9 mouse cellular contexts compared by ENCODE assay signal in genomic region chr19:46531071-46532030, GRCm38 (mm10). TPM values are rescaled to one million over a fixed set of nuclear protein-coding genes. Genes with fewer than 3 reads are reported as not detected.
DNase-seq lines count a peak whose midpoint lies in the region; ATAC-seq and TF ChIP-seq lines count a peak whose summit lies in the region.
"Had no signal": no experiment of that assay in that cellular context is flagged by ENCODE, and none has a peak within 500 bp of the region (broad histone marks: within the 10 kb centered on the region; RNA-seq: fewer than 3 reads in every experiment).

No protein-coding gene starts in this region.

- WGBS in forebrain, embryonic 13.5 days: 10% methylated on average over 16 of the region's 16 CpGs
- WGBS in kidney, embryonic 15.5 days: 6% methylated on average over 16 of the region's 16 CpGs
- WGBS in midbrain, embryonic 14.5 days: 8% methylated on average over 16 of the region's 16 CpGs

- in situ Hi-C loops in CH12.LX (cut with MboI; ENCODE audit: low pct_ligation_motif_present, low pct_unique_long_range_greater_than_20kb, low sequenced_read_pairs): no loop called here

- TF ChIP-seq RAD21 in CH12.LX (IDR thresholded peaks at IDR 0.05; ENCODE audit: low read depth, low read length): no peak

- dilution Hi-C loops in CH12.LX (cut with MboI; ENCODE audit: extremely low pct_ligation_motif_present, extremely low pct_unique_long_range_greater_than_20kb, low sequenced_read_pairs): no loop called here

- peaks cover 0 to 4% of the 10 kb centered on the region in 2 experiments for H3K36me3 ChIP-seq in CH12.LX (replicated peaks in 1 of 2; ENCODE audit: control insufficient read depth in 1 of 2, insufficient read depth in 1 of 2, low read length in 1 of 2)
- peaks cover 14% of the 10 kb centered on the region for H3K36me3 ChIP-seq in forebrain, embryonic 13.5 days (ENCODE audit: poor library complexity, severe bottlenecking)
- no peaks in the 10 kb centered on the region for H3K36me3 ChIP-seq in kidney, embryonic 15.5 days
- no peaks in the 10 kb centered on the region for H3K36me3 ChIP-seq in midbrain, embryonic 14.5 days (ENCODE audit: control insufficient read depth, insufficient read depth, low read length)
- H3K36me3 ChIP-seq: G1E had no signal

- no peak for TF ChIP-seq EP300 in CH12.LX (IDR thresholded peaks at IDR 0.05; ENCODE audit: low read length)

- no peak for TF ChIP-seq CTCF in CH12.LX (conservative IDR thresholded peaks at IDR 0.05 in 1 of 2, IDR thresholded peaks at IDR 0.05 in 1 of 2; ENCODE audit: low read depth in 2 of 2, low read length in 2 of 2)

- no peaks in the 10 kb centered on the region for H3K9me3 ChIP-seq in CH12.LX (replicated peaks; ENCODE audit: low read length)
- H3K9me3 ChIP-seq in forebrain, embryonic 13.5 days (replicated peaks): no peaks in the 10 kb centered on the region
- no peaks in the 10 kb centered on the region for H3K9me3 ChIP-seq in kidney, embryonic 15.5 days (replicated peaks)
- no peaks in the 10 kb centered on the region for H3K9me3 ChIP-seq in midbrain, embryonic 14.5 days (ENCODE audit: control insufficient read depth, low read length)
- H3K9me3 ChIP-seq: G1E had no signal

- no peak overlapping the region for H3K9ac ChIP-seq in CH12.LX (ENCODE audit: insufficient read depth, low read depth)
- peak overlapping the region; percentile 61 for H3K9ac ChIP-seq in forebrain, embryonic 13.5 days
- H3K9ac ChIP-seq in kidney, embryonic 15.5 days: peak overlapping the region; percentile 26; the same call in 1 of the 2 replicates
- peak overlapping the region; percentile 30 for H3K9ac ChIP-seq in midbrain, embryonic 14.5 days (replicated peaks; ENCODE audit: low read length)

- 0 out of 2 replicates have a peak, but pooled peaks have one; percentile 15 for ATAC-seq in frontal cortex, adult (ENCODE audit: low TSS enrichment)
- no peak for ATAC-seq in forebrain, embryonic 13.5 days
- ATAC-seq in kidney, embryonic 15.5 days (replicated peaks; ENCODE audit: low FRiP score): no peak
- no peak for ATAC-seq in midbrain, embryonic 14.5 days (ENCODE audit: low FRiP score, low TSS enrichment)

- DNase-seq in frontal cortex, postnatal 14 days (ENCODE audit: low spot score in 2 of 2): no peak
- DNase-seq in CH12.LX (ENCODE audit: extremely low read depth): no peak
- peak; percentile 72 for DNase-seq in midbrain, embryonic 14.5 days
- no peak for DNase-seq in spleen, postnatal 10 days (ENCODE audit: low spot score in 2 of 2)
- no peak for DNase-seq in right cerebral cortex, postnatal 4 days

- H3K4me1 ChIP-seq in CH12.LX (ENCODE audit: control insufficient read depth in 1 of 2, insufficient read depth in 2 of 2): peaks cover 9 to 90% of the 10 kb centered on the region in 2 experiments
- H3K4me1 ChIP-seq in forebrain, embryonic 13.5 days: peaks cover 75% of the 10 kb centered on the region
- peaks cover 91% of the 10 kb centered on the region for H3K4me1 ChIP-seq in kidney, embryonic 15.5 days
- H3K4me1 ChIP-seq in midbrain, embryonic 14.5 days (ENCODE audit: control insufficient read depth, insufficient read depth, low read length): peaks cover 74% of the 10 kb centered on the region

- H3K79me2 ChIP-seq in CH12.LX (replicated peaks; ENCODE audit: control insufficient read depth, extremely low read depth, insufficient read depth, poor library complexity, severe bottlenecking): no peaks in the 10 kb centered on the region

- no peak overlapping the region for H3K27ac ChIP-seq in CH12.LX (ENCODE audit: insufficient read depth, low read depth)
- H3K27ac ChIP-seq in forebrain, embryonic 13.5 days: peak overlapping the region; percentile 91
- H3K27ac ChIP-seq in kidney, embryonic 15.5 days: peak overlapping the region; percentile 96
- peak overlapping the region; percentile 91 for H3K27ac ChIP-seq in midbrain, embryonic 14.5 days (replicated peaks; ENCODE audit: low read depth, low read length)

- no peak for TF ChIP-seq POLR2A in CH12.LX (IDR thresholded peaks at IDR 0.05; ENCODE audit: low read depth, low read length)

- H3K4me2 ChIP-seq in CH12.LX (ENCODE audit: insufficient read depth, low read depth, poor library complexity, severe bottlenecking): no peak overlapping the region
- H3K4me2 ChIP-seq in forebrain, embryonic 13.5 days: peak overlapping the region; percentile 69; the same call in 1 of the 2 replicates
- H3K4me2 ChIP-seq in kidney, embryonic 15.5 days: peak overlapping the region; percentile 34
- peak overlapping the region; percentile 54 for H3K4me2 ChIP-seq in midbrain, embryonic 14.5 days (ENCODE audit: low read length)

- no peak overlapping the region for H3K4me3 ChIP-seq in CH12.LX (replicated peaks in 1 of 3; ENCODE audit: low read depth in 2 of 3, low read length in 2 of 3, poor library complexity in 1 of 3)
- H3K4me3 ChIP-seq in forebrain, embryonic 13.5 days: no peak overlapping the region
- no peak overlapping the region; the same call in 1 of the 2 replicates for H3K4me3 ChIP-seq in kidney, embryonic 15.5 days (replicated peaks)
- H3K4me3 ChIP-seq in midbrain, embryonic 14.5 days (replicated peaks; ENCODE audit: low read depth, low read length): no peak overlapping the region

- no peaks in the 10 kb centered on the region for H3K27me3 ChIP-seq in CH12.LX (replicated peaks)
- H3K27me3 ChIP-seq in forebrain, embryonic 13.5 days: no peaks in the 10 kb centered on the region
- H3K27me3 ChIP-seq in kidney, embryonic 15.5 days: no peaks in the 10 kb centered on the region
- H3K27me3 ChIP-seq in midbrain, embryonic 14.5 days (ENCODE audit: control insufficient read depth, insufficient read depth, low read length): no peaks in the 10 kb centered on the region

TF ChIP-seq in CH12.LX, 34 proteins besides CTCF, POLR2A, EP300 and RAD21:
- 0 out of 2 replicates have a peak, but pooled peaks have one; percentile 26 for TF ChIP-seq BHLHE40 (IDR thresholded peaks at IDR 0.05; ENCODE audit: low read depth, low read length)
- TF ChIP-seq USF2 (conservative IDR thresholded peaks at IDR 0.05; ENCODE audit: low read depth, low read length): no peak
- peak; percentile 93 for TF ChIP-seq ZNF384 (IDR thresholded peaks at IDR 0.05; ENCODE audit: low read depth, low read length)
TF ChIP-seq in CH12.LX: peak in this region for 2.

RNA-seq across cellular contexts. Expression of gene Trim8, which starts 29.8 kb away (rescaled TPM):
- total RNA-seq in CH12.LX (2012; rRNA removed) (11.0 and 12.0 TPM in 2 replicates), CH12.LX (2014; rRNA removed) (3.7 and 4.4 TPM in 2 replicates)
- polyA plus RNA-seq in CH12.LX (2012; ENCODE audit: insufficient read length, low read depth): 23.3 and 24.9 TPM in 2 replicates
- 22.5 and 22.6 TPM in 2 replicates for polyA plus RNA-seq in forebrain, embryonic 13.5 days (2015; fragmentation: Nextera tagmentation; extraction: Ambion mirVana)
- polyA plus RNA-seq in kidney, embryonic 15.5 days (2015; fragmentation: Nextera tagmentation; extraction: Ambion mirVana): 24.6 and 28.7 TPM in 2 replicates
- 36.5 and 38.5 TPM in 2 replicates for polyA plus RNA-seq in midbrain, embryonic 14.5 days (2014; fragmentation: Nextera tagmentation; extraction: Ambion mirVana)

RNA-seq across cellular contexts. Expression of gene Arl3, which starts 41.6 kb away (rescaled TPM):
- 38.4 and 46.5 TPM in 2 replicates for total RNA-seq in CH12.LX (2012; rRNA removed)
- total RNA-seq in CH12.LX (2014; rRNA removed): 23.7 and 24.1 TPM in 2 replicates
- polyA plus RNA-seq in CH12.LX (2012; ENCODE audit: insufficient read length, low read depth): 40.4 and 45.3 TPM in 2 replicates
- 233 and 245 TPM in 2 replicates for polyA plus RNA-seq in forebrain, embryonic 13.5 days (2015; fragmentation: Nextera tagmentation; extraction: Ambion mirVana)
- 143 and 145 TPM in 2 replicates for polyA plus RNA-seq in kidney, embryonic 15.5 days (2015; fragmentation: Nextera tagmentation; extraction: Ambion mirVana)
- 134 and 200 TPM in 2 replicates for polyA plus RNA-seq in midbrain, embryonic 14.5 days (2014; fragmentation: Nextera tagmentation; extraction: Ambion mirVana)

RNA-seq across cellular contexts. Expression of gene Sfxn2, which starts 41.8 kb away (rescaled TPM):
- total RNA-seq in CH12.LX (2012; rRNA removed) (8.5 and 9.4 TPM in 2 replicates), CH12.LX (2014; rRNA removed) (5.9 and 6.8 TPM in 2 replicates)
- 11.1 and 11.8 TPM in 2 replicates for polyA plus RNA-seq in CH12.LX (2012; ENCODE audit: insufficient read length, low read depth)
- 12.4 and 13.2 TPM in 2 replicates for polyA plus RNA-seq in forebrain, embryonic 13.5 days (2015; fragmentation: Nextera tagmentation; extraction: Ambion mirVana)
- polyA plus RNA-seq in kidney, embryonic 15.5 days (2015; fragmentation: Nextera tagmentation; extraction: Ambion mirVana): 32.9 and 33.0 TPM in 2 replicates
- 7.3 and 10.2 TPM in 2 replicates for polyA plus RNA-seq in midbrain, embryonic 14.5 days (2014; fragmentation: Nextera tagmentation; extraction: Ambion mirVana)
